Mouse (Mus musculus) heart, embryonic 13.5 days (tissue): ENCODE measurements around the gene Gm8180. TPM values are rescaled to one million over a fixed set of nuclear protein-coding genes. Genes with fewer than 3 reads are reported as not detected.

Experiments used
- polyA plus RNA-seq: library from polyadenylated mRNA; unstranded; fragments of >200 nt; fragmentation: Nextera tagmentation; extraction: Ambion mirVana; gene quantifications from 2 replicates; pipeline ENCODE4 v1.2.1, GENCODE M21; 2015

Gene Gm8180
- polyA plus RNA-seq, 1 experiment from 2014 or later: not detected

Other genes starting within 250 kb of the Gm8180 start
- gene Gm5799, start 241.2 kb downstream of the Gm8180 start, polyA plus RNA-seq: not detected in 2 replicates
- not detected in 2 replicates for gene Gm17654, start 205.6 kb downstream of the Gm8180 start, polyA plus RNA-seq
- not detected in 2 replicates for gene Gm10375, start 176.7 kb downstream of the Gm8180 start, polyA plus RNA-seq
- not detected in 2 replicates for gene Gm8165, start 107.5 kb downstream of the Gm8180 start, polyA plus RNA-seq
- 0.49 and 0.85 TPM in 2 replicates for gene Gm7324, start 86.9 kb downstream of the Gm8180 start, polyA plus RNA-seq
- gene Gm16506, start 57.3 kb downstream of the Gm8180 start, polyA plus RNA-seq: not detected in 2 replicates
- not detected in 2 replicates for gene Gm6526, start 36.9 kb downstream of the Gm8180 start, polyA plus RNA-seq
- 0.32 TPM in 1 of 2 replicates, not detected in the other for gene Ear1, start 90.8 kb upstream of the Gm8180 start, polyA plus RNA-seq
- gene Ear10, start 138.8 kb upstream of the Gm8180 start, polyA plus RNA-seq: not detected in 2 replicates
- 25.4 and 28.8 TPM in 2 replicates for gene Gm8113, start 140.6 kb upstream of the Gm8180 start, polyA plus RNA-seq
- not detected in 2 replicates for gene Ang5, start 172.3 kb upstream of the Gm8180 start, polyA plus RNA-seq
- gene Ang6, start 217.5 kb upstream of the Gm8180 start, polyA plus RNA-seq: not detected in 2 replicates